Mouse (Mus musculus): ENCODE results near the gene Ntm. TPM values are rescaled to one million over a fixed set of nuclear protein-coding genes. Genes with fewer than 3 reads are reported as not detected.

Gene Ntm
- total and polyA plus RNA-seq, 3 experiments: not detected

GRCm38 (mm10) chr9:29654885-29655284 lies 308.1 kb downstream of the Ntm start:
- no peaks in the 10 kb centered on the region for H3K27me3 ChIP-seq (ENCODE audit: control insufficient read depth in 1 of 2, insufficient read depth in 2 of 2, low read length in 2 of 2)
- H3K36me3 ChIP-seq (ENCODE audit: control insufficient read depth in 1 of 2, insufficient read depth in 2 of 2, low read length in 2 of 2): no peaks in the 10 kb centered on the region
- no peaks in the 10 kb centered on the region for H3K79me2 ChIP-seq (ENCODE audit: control insufficient read depth, insufficient read depth, low read length, poor library complexity)
- no peak overlapping the region for H3K9ac ChIP-seq (ENCODE audit: control insufficient read depth, low read depth, low read length, poor library complexity, severe bottlenecking)
- TF ChIP-seq MXI1 (IDR thresholded peaks at IDR 0.05; ENCODE audit: low read depth, low read length) (no peak), CTCF (IDR thresholded peaks at IDR 0.05 in 2 of 3, conservative IDR thresholded peaks at IDR 0.05 in 1 of 3; ENCODE audit: control insufficient read depth in 1 of 3, insufficient read depth in 1 of 3, low read depth in 2 of 3, low read length in 3 of 3, poor library complexity in 1 of 3, severe bottlenecking in 1 of 3) (peak; percentile 35 to 56 (median 55); a peak in 5 of 6 replicates)
- no peak overlapping the region for H3K4me3 ChIP-seq (ENCODE audit: control insufficient read depth in 1 of 2, insufficient read depth in 1 of 2, low read depth in 2 of 2, low read length in 2 of 2)
- no peaks in the 10 kb centered on the region for H3K4me1 ChIP-seq (ENCODE audit: control insufficient read depth in 1 of 2, insufficient read depth in 2 of 2, low read length in 2 of 2)
- H3K27ac ChIP-seq (ENCODE audit: control insufficient read depth, low read depth, low read length): no peak overlapping the region
- no peaks in the 10 kb centered on the region for H3K9me3 ChIP-seq (replicated peaks; ENCODE audit: insufficient read depth, low read length)
- DNase-seq (ENCODE audit: low read depth, low spot score): peak; percentile 14

- H3K79me2 ChIP-seq (ENCODE audit: control insufficient read depth, insufficient read depth, low read length, poor library complexity): no peaks in the 10 kb centered on the region
- no peaks in the 10 kb centered on the region for H3K36me3 ChIP-seq (ENCODE audit: control insufficient read depth in 1 of 2, insufficient read depth in 2 of 2, low read length in 2 of 2)
- no peak overlapping the region for H3K9ac ChIP-seq (ENCODE audit: control insufficient read depth, low read depth, low read length, poor library complexity, severe bottlenecking)
- H3K9me3 ChIP-seq (replicated peaks; ENCODE audit: insufficient read depth, low read length): no peaks in the 10 kb centered on the region
- TF ChIP-seq TAL1 (IDR thresholded peaks at IDR 0.05; ENCODE audit: low read length) (no peak), MAX (IDR thresholded peaks at IDR 0.05; ENCODE audit: low read length) (no peak), CHD1 (IDR thresholded peaks at IDR 0.05; ENCODE audit: low read depth, low read length) (no peak), ZMIZ1 (IDR thresholded peaks at IDR 0.05; ENCODE audit: low read depth, low read length) (no peak)
- H3K4me3 ChIP-seq (ENCODE audit: control insufficient read depth in 1 of 2, insufficient read depth in 1 of 2, low read depth in 2 of 2, low read length in 2 of 2): no peak overlapping the region
- H3K27ac ChIP-seq (ENCODE audit: control insufficient read depth, low read depth, low read length): no peak overlapping the region
- no peaks in the 10 kb centered on the region for H3K27me3 ChIP-seq (ENCODE audit: control insufficient read depth in 1 of 2, insufficient read depth in 2 of 2, low read length in 2 of 2)
- DNase-seq (ENCODE audit: low read depth, low spot score): no peak
- H3K4me1 ChIP-seq (ENCODE audit: control insufficient read depth in 1 of 2, insufficient read depth in 2 of 2, low read length in 2 of 2): no peaks in the 10 kb centered on the region
Observed at GRCm38 (mm10) chr9:29653678-29654235, 309.2 kb downstream of the Ntm start.

DNA sequence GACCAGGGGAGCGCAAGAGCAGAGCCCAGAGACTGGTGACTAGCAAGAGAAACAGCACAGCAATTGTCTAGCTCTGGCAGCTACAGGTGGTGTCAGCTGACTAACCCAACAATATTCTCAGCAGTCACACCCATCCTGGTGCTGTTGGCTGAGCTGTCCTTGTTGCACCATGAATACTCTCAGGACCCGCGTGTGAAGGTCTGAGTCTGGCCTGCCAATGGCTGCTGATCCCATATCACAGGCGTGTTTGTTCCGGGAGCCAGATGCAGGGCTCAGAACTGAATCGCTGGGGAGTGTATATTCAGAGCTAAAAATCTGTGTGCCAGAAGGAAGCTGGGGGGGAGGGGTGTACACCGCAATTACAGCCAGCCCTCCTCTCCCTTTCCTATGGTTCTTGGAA lies 310.1 kb downstream of the Ntm start:
- TF ChIP-seq NELFE (IDR thresholded peaks at IDR 0.05; ENCODE audit: low read depth, low read length): no peak
- no peak for TF ChIP-seq UBTF (IDR thresholded peaks at IDR 0.05; ENCODE audit: borderline replicate concordance, insufficient read depth, low read depth, low read length)
- no peak for TF ChIP-seq ZC3H11A (IDR thresholded peaks at IDR 0.05; ENCODE audit: low read depth, low read length)
- no peak for TF ChIP-seq GABPA (IDR thresholded peaks at IDR 0.05; ENCODE audit: low read depth, low read length)
- TF ChIP-seq MAFK (IDR thresholded peaks at IDR 0.05; ENCODE audit: borderline replicate concordance, low read depth, low read length): no peak
- no peak for TF ChIP-seq CHD2 (IDR thresholded peaks at IDR 0.05; ENCODE audit: low read length)
- no peak for TF ChIP-seq HCFC1 (IDR thresholded peaks at IDR 0.05; ENCODE audit: low read depth, low read length)
- no peak for TF ChIP-seq TCF12 (IDR thresholded peaks at IDR 0.05; ENCODE audit: low read depth, low read length)
- no peak for TF ChIP-seq ZMIZ1 (IDR thresholded peaks at IDR 0.05; ENCODE audit: low read depth, low read length)
- TF ChIP-seq GATA1 (IDR thresholded peaks at IDR 0.05; ENCODE audit: low read depth, low read length): no peak
- TF ChIP-seq MAZ (IDR thresholded peaks at IDR 0.05; ENCODE audit: low read depth, low read length): no peak
- TF ChIP-seq POLR2AphosphoS2 (IDR thresholded peaks at IDR 0.05; ENCODE audit: low read length): no peak
- no peaks in the 10 kb centered on the region for H3K27me3 ChIP-seq (ENCODE audit: control insufficient read depth in 1 of 2, insufficient read depth in 2 of 2, low read length in 2 of 2)
- H3K9ac ChIP-seq (ENCODE audit: control insufficient read depth, low read depth, low read length, poor library complexity, severe bottlenecking): no peak overlapping the region
- no peak overlapping the region for H3K4me3 ChIP-seq (ENCODE audit: control insufficient read depth in 1 of 2, insufficient read depth in 1 of 2, low read depth in 2 of 2, low read length in 2 of 2)
- no peaks in the 10 kb centered on the region for H3K36me3 ChIP-seq (ENCODE audit: control insufficient read depth in 1 of 2, insufficient read depth in 2 of 2, low read length in 2 of 2)
- no peaks in the 10 kb centered on the region for H3K9me3 ChIP-seq (replicated peaks; ENCODE audit: insufficient read depth, low read length)
- no peak overlapping the region for H3K27ac ChIP-seq (ENCODE audit: control insufficient read depth, low read depth, low read length)
- DNase-seq (ENCODE audit: low read depth, low spot score): no peak
- H3K79me2 ChIP-seq (ENCODE audit: control insufficient read depth, insufficient read depth, low read length, poor library complexity): no peaks in the 10 kb centered on the region
- no peaks in the 10 kb centered on the region for H3K4me1 ChIP-seq (ENCODE audit: control insufficient read depth in 1 of 2, insufficient read depth in 2 of 2, low read length in 2 of 2)

Measured in MEL (cell line).